Mouse (Mus musculus) kidney, adult 2 months (tissue): ENCODE measurements around the gene Olfr1214.
"Not testable (repeated sequence)": the region's sequence is repeated elsewhere in the genome, so short reads cannot be mapped to it uniquely, and the experiment has no call there.

Experiments used
- CTCF ChIP-seq: fragments of 200-500 bp; conservative IDR thresholded peaks from 2 replicates; pipeline ENCODE4 v1.5.1; 2011; ENCODE audit warnings: low read depth, mild to moderate bottlenecking, control low read depth, low read length, moderate library complexity, mixed read lengths; ENCODE audit not compliant: insufficient read depth, insufficient read length
- POLR2A ChIP-seq: fragments of 200-500 bp; IDR thresholded peaks from one replicate; pipeline ENCODE4 v1.6.1; 2011; ENCODE audit warnings: low read depth, low read length, control low read depth

- TF ChIP-seq POLR2A, CTCF: not testable (repeated sequence)
Measured at GRCm38 (mm10) chr2:89021436-89021835, 29.0 kb upstream of the Olfr1214 start.
